Mouse (Mus musculus): ENCODE data around the gene Cntnap2. TPM values are rescaled to one million over a fixed set of nuclear protein-coding genes. Genes with fewer than 3 reads are reported as not detected.
"Not testable (repeated sequence)": the region's sequence is repeated elsewhere in the genome, so short reads cannot be mapped to it uniquely, and the experiment has no call there.

Cntnap2 gene
- polyA plus RNA-seq, 1 experiment from 2014 or later: 24.7 TPM

DNA sequence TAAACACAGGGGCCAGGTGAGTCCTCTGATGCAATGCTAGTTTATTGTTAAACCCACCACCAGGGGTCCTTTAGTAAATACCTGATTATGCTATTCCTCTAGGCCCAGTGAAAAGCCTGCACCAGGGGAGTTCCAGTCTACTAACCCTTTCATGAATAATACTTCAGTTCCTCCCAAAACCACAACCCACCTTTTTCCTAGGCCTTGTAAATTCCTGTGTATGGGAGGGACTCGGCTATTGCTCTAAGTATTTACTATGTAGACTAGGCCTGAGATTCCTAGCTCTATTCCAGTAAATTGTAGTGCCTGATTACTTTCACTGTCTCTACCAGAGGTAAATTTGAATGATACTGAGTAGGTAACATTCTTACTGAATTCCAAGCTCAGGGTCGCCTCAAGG lies 1478.4 kb downstream of the Cntnap2 start:
- H3K4me3 ChIP-seq (ENCODE audit: low read depth, low read length); H3K9me3 ChIP-seq (ENCODE audit: control insufficient read depth, low read length); H3K27ac ChIP-seq (ENCODE audit: low read depth, low read length); H3K36me3 ChIP-seq (ENCODE audit: control insufficient read depth, insufficient read depth, low read length); H3K4me1 ChIP-seq (ENCODE audit: control insufficient read depth, insufficient read depth, low read length); H3K27me3 ChIP-seq (ENCODE audit: control insufficient read depth, insufficient read depth, low read length); H3K4me2 ChIP-seq; ATAC-seq (ENCODE audit: low FRiP score); DNase-seq (ENCODE audit: low spot score, missing footprints); H3K9ac ChIP-seq (ENCODE audit: low read length): not testable (repeated sequence)
- WGBS: 88% methylated on average over 2 of the region's 2 CpGs

DNA sequence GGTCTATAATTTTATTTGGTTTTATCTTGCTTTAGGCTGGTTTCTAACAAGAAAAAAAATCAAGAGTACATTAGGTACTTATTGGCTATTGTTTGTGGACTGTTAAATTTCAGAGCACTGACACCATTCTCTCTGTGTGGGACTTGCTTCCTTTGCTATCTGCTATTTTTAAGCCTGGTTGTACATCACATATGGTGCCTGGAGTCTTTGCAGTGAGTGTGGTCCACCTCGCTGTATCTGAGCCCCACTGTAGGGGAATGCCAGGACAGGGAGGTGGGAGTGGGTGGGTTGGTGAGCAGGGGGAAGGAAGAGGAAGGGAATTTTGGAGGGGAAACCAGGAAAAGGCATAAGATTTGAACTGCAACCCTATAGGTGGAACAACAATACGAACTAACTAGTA lies 1504.3 kb downstream of the Cntnap2 start:
- Histone ChIP-seq H3K4me3 (ENCODE audit: low read depth, low read length) (no peak overlapping the region), H3K4me1 (ENCODE audit: control insufficient read depth, insufficient read depth, low read length) (no peaks in the 10 kb centered on the region), H3K27me3 (ENCODE audit: control insufficient read depth, insufficient read depth, low read length) (no peaks in the 10 kb centered on the region), H3K9me3 (ENCODE audit: control insufficient read depth, low read length) (no peaks in the 10 kb centered on the region), H3K4me2 (no peak overlapping the region), H3K36me3 (ENCODE audit: control insufficient read depth, insufficient read depth, low read length) (no peaks in the 10 kb centered on the region), H3K9ac (ENCODE audit: low read length) (no peak overlapping the region), H3K27ac (ENCODE audit: low read depth, low read length) (no peak overlapping the region)
- DNase-seq (ENCODE audit: low spot score, missing footprints): no peak
- no peak for ATAC-seq (ENCODE audit: low FRiP score)
- WGBS: 98% methylated on average over 2 of the region's 2 CpGs

DNA sequence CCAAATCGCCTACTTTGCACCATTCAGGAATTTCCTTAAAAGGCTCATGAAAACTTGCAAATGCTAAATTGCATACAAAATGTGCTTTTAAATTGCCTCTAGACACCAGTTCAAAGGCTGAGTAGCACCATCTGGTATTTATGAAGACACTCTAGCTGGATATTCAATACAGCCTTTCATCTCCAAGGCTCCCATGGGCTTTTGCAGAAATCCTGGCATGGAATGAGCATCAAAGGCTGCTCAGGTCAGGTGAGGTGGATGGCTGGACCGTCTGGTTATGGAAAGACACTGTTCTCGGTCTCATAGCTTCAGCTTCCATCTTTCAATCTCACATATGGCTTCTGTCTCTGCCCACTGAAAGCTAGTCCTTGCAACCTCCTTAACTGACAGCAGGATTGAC lies 1515.9 kb downstream of the Cntnap2 start:
- no peak for ATAC-seq (ENCODE audit: low FRiP score)
- no peak for DNase-seq (ENCODE audit: low spot score, missing footprints)
- Histone ChIP-seq H3K4me2 (no peak overlapping the region), H3K27me3 (ENCODE audit: control insufficient read depth, insufficient read depth, low read length) (no peaks in the 10 kb centered on the region), H3K36me3 (ENCODE audit: control insufficient read depth, insufficient read depth, low read length) (no peaks in the 10 kb centered on the region), H3K27ac (ENCODE audit: low read depth, low read length) (no peak overlapping the region), H3K4me1 (ENCODE audit: control insufficient read depth, insufficient read depth, low read length) (no peaks in the 10 kb centered on the region), H3K9ac (ENCODE audit: low read length) (no peak overlapping the region), H3K4me3 (ENCODE audit: low read depth, low read length) (no peak overlapping the region), H3K9me3 (ENCODE audit: control insufficient read depth, low read length) (no peaks in the 10 kb centered on the region)
- 72% methylated on average over 3 of the region's 3 CpGs for WGBS

DNA sequence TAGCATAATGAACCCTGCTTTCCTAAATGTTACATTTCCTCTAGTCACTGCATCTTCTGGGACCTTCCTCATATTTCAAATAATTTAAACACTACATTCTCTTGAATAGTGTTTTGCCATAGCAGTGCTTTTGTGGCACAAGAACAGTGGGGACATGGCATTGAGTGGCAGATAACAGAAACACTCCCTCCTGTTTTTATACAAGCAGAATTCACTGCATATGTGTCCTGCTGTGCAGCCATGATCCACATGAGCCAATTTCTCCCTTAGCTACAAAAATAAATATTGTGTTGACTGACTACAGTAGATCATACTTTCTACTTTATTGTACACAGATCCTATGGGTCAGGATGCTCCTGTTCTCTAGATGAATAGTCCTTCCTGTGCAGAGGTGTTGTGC lies 1553.2 kb downstream of the Cntnap2 start:
- Histone ChIP-seq H3K36me3 (ENCODE audit: control insufficient read depth, insufficient read depth, low read length) (no peaks in the 10 kb centered on the region), H3K27ac (ENCODE audit: low read depth, low read length) (no peak overlapping the region), H3K9me3 (ENCODE audit: control insufficient read depth, low read length) (no peaks in the 10 kb centered on the region), H3K27me3 (ENCODE audit: control insufficient read depth, insufficient read depth, low read length) (no peaks in the 10 kb centered on the region), H3K4me2 (no peak overlapping the region), H3K4me1 (ENCODE audit: control insufficient read depth, insufficient read depth, low read length) (no peaks in the 10 kb centered on the region), H3K9ac (ENCODE audit: low read length) (no peak overlapping the region), H3K4me3 (ENCODE audit: low read depth, low read length) (no peak overlapping the region)
- DNase-seq (ENCODE audit: low spot score, missing footprints) (no peak), ATAC-seq (ENCODE audit: low FRiP score) (no peak)

DNA sequence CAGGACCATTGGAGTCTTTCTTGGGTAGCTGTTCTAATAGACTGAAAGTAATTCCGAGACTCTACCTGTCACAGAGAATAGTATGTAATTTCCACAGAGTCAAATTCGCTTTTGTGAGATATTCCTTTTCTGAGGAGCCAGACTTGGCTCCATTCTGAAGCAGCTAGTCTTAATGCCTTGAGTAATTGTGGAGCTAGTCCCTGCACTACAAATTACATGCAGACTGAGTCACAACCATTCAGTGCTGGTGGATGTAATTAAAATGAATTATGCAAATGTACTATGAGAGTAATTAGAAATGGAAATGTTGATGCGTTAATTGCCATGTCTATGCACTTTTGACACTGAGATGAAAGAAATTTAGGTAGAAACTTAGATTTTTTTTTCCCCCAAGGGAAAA lies 1553.7 kb downstream of the Cntnap2 start:
- no peaks in the 10 kb centered on the region for H3K27me3 ChIP-seq (ENCODE audit: control insufficient read depth, insufficient read depth, low read length)
- ATAC-seq (ENCODE audit: low FRiP score): no peak
- no peaks in the 10 kb centered on the region for H3K9me3 ChIP-seq (ENCODE audit: control insufficient read depth, low read length)
- DNase-seq (ENCODE audit: low spot score, missing footprints): no peak
- 85% methylated on average over 3 of the region's 3 CpGs for WGBS
- H3K36me3 ChIP-seq (ENCODE audit: control insufficient read depth, insufficient read depth, low read length): no peaks in the 10 kb centered on the region
- no peak overlapping the region for H3K27ac ChIP-seq (ENCODE audit: low read depth, low read length)
- no peak overlapping the region for H3K4me2 ChIP-seq
- H3K4me1 ChIP-seq (ENCODE audit: control insufficient read depth, insufficient read depth, low read length): no peaks in the 10 kb centered on the region
- no peak overlapping the region for H3K4me3 ChIP-seq (ENCODE audit: low read depth, low read length)
- no peak overlapping the region for H3K9ac ChIP-seq (ENCODE audit: low read length)

- no peaks in the 10 kb centered on the region for H3K9me3 ChIP-seq (ENCODE audit: control insufficient read depth, low read length)
- no peak overlapping the region for H3K9ac ChIP-seq (ENCODE audit: low read length)
- ATAC-seq (ENCODE audit: low FRiP score) (no peak), DNase-seq (ENCODE audit: low spot score, missing footprints) (no peak)
- no peaks in the 10 kb centered on the region for H3K36me3 ChIP-seq (ENCODE audit: control insufficient read depth, insufficient read depth, low read length)
- H3K4me3 ChIP-seq (ENCODE audit: low read depth, low read length): no peak overlapping the region
- no peaks in the 10 kb centered on the region for H3K4me1 ChIP-seq (ENCODE audit: control insufficient read depth, insufficient read depth, low read length)
- no peak overlapping the region for H3K27ac ChIP-seq (ENCODE audit: low read depth, low read length)
- 87% methylated on average over 1 of the region's 1 CpGs for WGBS
- no peak overlapping the region for H3K4me2 ChIP-seq
- H3K27me3 ChIP-seq (ENCODE audit: control insufficient read depth, insufficient read depth, low read length): no peaks in the 10 kb centered on the region
Observed at GRCm38 (mm10) chr6:46669018-46669417, 1609.9 kb downstream of the Cntnap2 start.

DNA sequence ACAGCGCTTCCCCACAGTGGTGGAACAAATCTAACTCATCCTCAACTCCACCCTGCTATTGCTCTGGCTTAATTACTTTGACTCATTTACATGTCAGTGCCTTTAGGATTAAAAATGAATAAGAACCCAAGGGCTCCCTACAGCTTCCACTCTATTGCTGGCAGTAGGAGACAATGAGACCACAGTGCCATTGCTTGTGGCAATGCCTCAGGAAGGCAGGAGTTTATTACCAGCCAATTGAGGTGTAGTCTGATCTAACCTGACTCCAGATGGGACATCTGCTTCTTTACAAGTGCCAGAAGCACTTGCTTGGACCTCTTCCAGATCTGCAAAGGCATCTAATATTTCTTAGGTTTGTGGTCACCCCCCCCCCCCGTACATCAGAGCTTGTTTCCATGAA lies 1615.9 kb downstream of the Cntnap2 start:
- 75% methylated on average over 2 of the region's 2 CpGs for WGBS
- no peak overlapping the region for H3K9ac ChIP-seq (ENCODE audit: low read length)
- no peak for ATAC-seq (ENCODE audit: low FRiP score)

DNA sequence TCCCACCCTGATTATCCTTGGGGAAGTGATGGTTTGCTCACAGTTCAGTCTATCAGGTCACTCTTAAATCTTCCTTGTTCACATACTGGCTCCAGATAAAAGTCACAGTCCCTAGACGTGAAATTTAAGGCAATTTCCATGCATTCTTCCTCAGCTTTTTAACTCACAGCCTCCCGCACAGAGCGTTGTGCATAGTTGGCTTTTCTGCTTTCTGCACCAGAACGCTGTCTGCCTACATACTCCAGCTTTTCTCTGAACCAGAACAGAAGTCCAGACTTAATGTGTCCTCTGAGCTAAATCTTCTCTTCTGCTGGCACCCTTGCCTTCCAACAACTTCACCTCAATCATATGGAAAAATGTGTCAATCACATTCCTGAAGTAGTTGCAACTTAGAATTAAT lies 1616.5 kb downstream of the Cntnap2 start:
- DNase-seq (ENCODE audit: low spot score, missing footprints): no peak
- H3K27ac ChIP-seq (ENCODE audit: low read depth, low read length): no peak overlapping the region
- H3K4me3 ChIP-seq (ENCODE audit: low read depth, low read length): no peak overlapping the region
- no peaks in the 10 kb centered on the region for H3K9me3 ChIP-seq (ENCODE audit: control insufficient read depth, low read length)
- H3K27me3 ChIP-seq (ENCODE audit: control insufficient read depth, insufficient read depth, low read length): no peaks in the 10 kb centered on the region
- WGBS: 87% methylated on average over 4 of the region's 4 CpGs
- H3K4me2 ChIP-seq: no peak overlapping the region
- no peaks in the 10 kb centered on the region for H3K4me1 ChIP-seq (ENCODE audit: control insufficient read depth, insufficient read depth, low read length)
- no peak overlapping the region for H3K9ac ChIP-seq (ENCODE audit: low read length)
- ATAC-seq (ENCODE audit: low FRiP score): no peak
- H3K36me3 ChIP-seq (ENCODE audit: control insufficient read depth, insufficient read depth, low read length): no peaks in the 10 kb centered on the region

More for the DNA sequence above, 1615.9 kb downstream of the Cntnap2 start:
- H3K4me1 ChIP-seq (ENCODE audit: control insufficient read depth, insufficient read depth, low read length): no peaks in the 10 kb centered on the region
- no peaks in the 10 kb centered on the region for H3K36me3 ChIP-seq (ENCODE audit: control insufficient read depth, insufficient read depth, low read length)
- H3K4me3 ChIP-seq (ENCODE audit: low read depth, low read length): no peak overlapping the region
- no peak for DNase-seq (ENCODE audit: low spot score, missing footprints)
- H3K27me3 ChIP-seq (ENCODE audit: control insufficient read depth, insufficient read depth, low read length): no peaks in the 10 kb centered on the region
- H3K4me2 ChIP-seq: no peak overlapping the region
- H3K9me3 ChIP-seq (ENCODE audit: control insufficient read depth, low read length): no peaks in the 10 kb centered on the region
- no peak overlapping the region for H3K27ac ChIP-seq (ENCODE audit: low read depth, low read length)

DNA sequence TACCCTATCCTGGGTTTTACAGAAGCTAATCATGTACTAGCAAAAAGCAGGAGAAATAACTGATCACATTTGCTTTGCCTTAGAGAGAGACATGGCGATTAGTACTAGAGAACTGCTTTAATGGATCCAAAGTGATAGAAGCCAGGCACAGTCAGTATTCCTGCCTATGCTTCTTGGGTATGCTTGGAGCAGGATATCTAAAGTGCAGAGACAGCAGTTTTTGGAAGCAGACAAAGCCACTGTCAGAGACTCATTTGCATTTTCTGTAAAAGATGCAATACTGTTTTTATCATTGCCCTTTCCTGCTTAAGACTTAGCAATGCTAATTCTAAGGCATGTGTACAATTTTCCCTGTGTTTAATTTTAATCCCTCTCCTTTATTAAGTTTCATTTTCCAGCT lies 1637.0 kb downstream of the Cntnap2 start:
- Histone ChIP-seq H3K9ac (ENCODE audit: low read length) (no peak overlapping the region), H3K4me1 (ENCODE audit: control insufficient read depth, insufficient read depth, low read length) (no peaks in the 10 kb centered on the region), H3K4me2 (no peak overlapping the region), H3K4me3 (ENCODE audit: low read depth, low read length) (no peak overlapping the region), H3K36me3 (ENCODE audit: control insufficient read depth, insufficient read depth, low read length) (no peaks in the 10 kb centered on the region), H3K27ac (ENCODE audit: low read depth, low read length) (no peak overlapping the region), H3K27me3 (ENCODE audit: control insufficient read depth, insufficient read depth, low read length) (no peaks in the 10 kb centered on the region), H3K9me3 (ENCODE audit: control insufficient read depth, low read length) (no peaks in the 10 kb centered on the region)
- 89% methylated on average over 1 of the region's 1 CpGs for WGBS
- no peak for DNase-seq (ENCODE audit: low spot score, missing footprints)
- ATAC-seq (ENCODE audit: low FRiP score): no peak

DNA sequence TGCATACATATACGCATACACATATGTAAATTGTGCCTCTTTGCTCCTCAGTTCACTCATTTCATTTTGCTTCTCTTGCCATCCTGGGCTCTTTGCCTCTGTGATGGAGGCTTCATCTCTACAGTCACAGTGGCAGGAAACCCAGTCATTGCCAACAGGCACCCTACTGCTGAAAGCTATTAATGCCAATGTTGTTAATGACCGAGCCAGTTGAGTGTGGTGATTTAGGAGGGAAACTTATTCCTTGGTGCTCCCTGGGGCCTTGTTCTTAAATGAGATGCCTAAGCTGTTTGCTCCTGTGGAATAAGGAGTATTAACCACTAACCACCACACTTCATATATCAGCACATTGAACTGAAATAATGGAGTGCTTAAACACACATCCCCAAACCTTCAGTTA lies 1640.2 kb downstream of the Cntnap2 start:
- no peak overlapping the region for H3K4me2 ChIP-seq
- H3K9me3 ChIP-seq (ENCODE audit: control insufficient read depth, low read length): no peaks in the 10 kb centered on the region
- H3K9ac ChIP-seq (ENCODE audit: low read length): no peak overlapping the region
- no peak overlapping the region for H3K27ac ChIP-seq (ENCODE audit: low read depth, low read length)
- H3K36me3 ChIP-seq (ENCODE audit: control insufficient read depth, insufficient read depth, low read length): no peaks in the 10 kb centered on the region
- no peak overlapping the region for H3K4me3 ChIP-seq (ENCODE audit: low read depth, low read length)
- H3K27me3 ChIP-seq (ENCODE audit: control insufficient read depth, insufficient read depth, low read length): no peaks in the 10 kb centered on the region
- DNase-seq (ENCODE audit: low spot score, missing footprints) (no peak), ATAC-seq (ENCODE audit: low FRiP score) (no peak)
- 80% methylated on average over 2 of the region's 2 CpGs for WGBS
- no peaks in the 10 kb centered on the region for H3K4me1 ChIP-seq (ENCODE audit: control insufficient read depth, insufficient read depth, low read length)

Measured in midbrain, embryonic 11.5 days (tissue).